Mouse (Mus musculus) ES-Bruce4 (cell line): ENCODE results near the gene Gm49320.

Source experiments
- EP300 ChIP-seq: IDR thresholded peaks from 2 replicates; pipeline ENCODE4 v1.6.1; 2011; ENCODE audit warnings: low read depth, low read length; ENCODE audit not compliant: insufficient read depth
- POLR2A ChIP-seq: IDR thresholded peaks from one replicate; pipeline ENCODE4 v1.8.1; 2011; ENCODE audit warnings: low read length; ENCODE audit not compliant: insufficient read depth

- TF ChIP-seq EP300, result no peak
- no peak for TF ChIP-seq POLR2A
These were observed 15.3 kb downstream of the Gm49320 start for GRCm38 (mm10) chr8:4254001-4254400.
